Mouse (Mus musculus): Measurements from ENCODE around the gene Zfp819.

Gene Zfp819

DNA sequence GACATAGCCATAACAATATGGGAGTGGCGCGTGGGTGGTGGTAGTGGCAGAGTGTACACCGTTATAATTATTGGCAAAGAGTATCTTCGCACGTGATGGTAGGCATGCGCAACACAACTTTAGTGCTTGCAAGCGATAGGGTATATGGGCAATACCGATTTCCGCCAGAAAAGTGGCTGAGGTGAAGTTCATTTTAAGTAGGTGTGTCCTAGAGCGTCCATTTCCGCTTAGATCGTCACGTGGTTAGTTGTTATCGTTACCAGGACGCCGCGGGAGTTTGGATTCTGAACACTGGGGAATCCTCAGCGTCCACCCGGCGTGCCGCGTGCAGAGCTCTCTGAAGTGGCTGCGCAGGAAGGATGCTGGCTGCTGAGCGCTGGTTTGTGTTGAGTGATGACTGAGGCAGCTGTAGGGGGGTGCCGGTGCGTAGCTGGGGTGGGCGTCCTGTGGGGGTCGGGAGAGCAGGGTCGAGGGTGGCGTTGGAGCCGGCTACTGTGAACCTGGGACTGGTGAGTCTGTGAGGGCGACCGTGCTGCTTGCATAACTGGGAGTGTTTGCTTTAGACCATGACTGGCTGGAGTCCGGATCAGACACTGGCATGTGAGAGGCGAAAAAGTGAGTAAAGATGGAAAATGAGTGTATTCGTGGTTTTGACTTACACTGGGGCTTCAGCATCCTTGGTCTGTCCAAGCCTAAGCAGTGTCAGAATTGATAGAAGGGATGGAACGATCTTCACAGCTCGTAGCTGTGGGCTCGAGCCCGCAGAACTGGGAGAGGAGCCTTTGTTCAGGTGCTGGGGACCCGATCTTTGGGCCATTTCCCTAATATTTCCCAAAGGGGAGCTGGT is at the start of gene Zfp819:
Gene Zfp819, plus strand, starts transcription at position 274 of the 847 bp plus-strand sequence.
- peak; percentile 36 for DNase-seq

DNA sequence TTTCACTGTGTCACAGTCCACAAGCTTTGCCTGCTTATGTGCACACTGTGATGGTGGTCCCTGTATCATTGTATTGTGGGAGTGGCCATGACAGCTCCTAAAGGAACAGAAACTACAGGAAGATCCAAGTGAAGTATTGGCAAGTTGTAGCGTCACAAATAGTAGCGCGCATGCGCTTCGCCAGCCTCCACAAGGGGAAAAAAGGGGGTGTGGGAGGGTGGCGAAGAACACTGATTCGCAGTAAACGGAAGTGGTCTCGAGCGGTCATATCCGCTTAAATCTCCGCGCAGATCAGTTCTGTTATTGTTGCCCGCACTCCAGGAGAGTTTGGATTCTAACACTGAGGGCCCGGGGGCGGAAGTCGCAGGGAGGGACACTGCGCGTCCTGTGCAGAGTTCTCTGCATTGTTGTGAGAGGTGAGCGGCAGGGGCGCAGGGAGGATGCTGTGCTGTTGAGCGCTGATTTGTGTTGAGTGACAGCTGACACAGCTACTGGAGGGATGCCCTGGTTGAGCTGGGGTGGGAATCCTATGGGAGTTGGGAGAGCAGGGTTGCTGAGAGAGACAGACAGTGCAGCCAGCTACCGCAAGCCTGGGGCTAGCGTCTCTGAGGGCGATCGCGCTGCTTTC is 44.8 kb upstream of the Zfp819 start, which contains the start of gene Zfp658:
Gene Zfp658, plus strand, starts transcription at position 251 of the 628 bp plus-strand sequence.
- DNase-seq: peak; percentile 83

DNA sequence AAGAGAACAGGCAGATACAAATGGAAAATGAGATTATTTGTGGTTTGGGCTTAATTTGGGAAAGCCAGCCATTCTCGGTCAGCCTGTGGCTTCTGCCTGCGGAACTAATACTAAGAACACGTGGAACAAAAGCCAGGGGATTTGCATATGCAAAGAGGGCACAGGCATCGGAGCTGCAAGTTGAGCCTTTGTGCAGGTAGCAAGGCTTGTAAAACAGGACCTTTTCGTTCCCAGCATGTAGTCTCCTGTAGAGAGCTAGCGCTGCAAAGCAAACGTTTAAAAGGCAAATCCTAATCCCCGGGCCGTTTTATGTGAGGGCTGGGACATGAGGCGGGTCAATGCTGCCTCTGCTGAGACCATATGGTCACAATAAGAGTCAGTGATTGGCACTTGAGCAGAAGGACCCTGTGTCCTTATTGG is 44.3 kb upstream of the Zfp819 start:
- no peak for DNase-seq

DNA sequence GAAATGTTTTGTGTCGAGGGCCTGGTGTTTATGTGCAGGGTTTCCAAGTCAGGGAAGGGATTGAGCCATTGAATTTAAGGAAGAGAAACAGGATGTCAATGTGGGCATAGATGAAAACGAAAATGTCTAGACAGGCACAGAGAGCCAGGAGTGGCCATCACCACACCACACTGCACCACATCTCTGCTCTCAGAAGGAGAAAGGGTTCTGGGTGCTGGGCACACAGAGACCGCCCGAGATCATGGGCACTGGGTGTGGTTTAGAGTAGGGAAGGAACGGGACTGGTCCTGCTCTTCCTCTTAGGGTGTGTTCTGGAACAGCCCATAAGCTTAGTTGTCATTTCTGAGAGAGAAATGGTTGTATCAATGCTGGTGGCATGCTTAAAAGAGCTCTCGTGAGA is 43.7 kb upstream of the Zfp819 start:
- no peak for DNase-seq

DNA sequence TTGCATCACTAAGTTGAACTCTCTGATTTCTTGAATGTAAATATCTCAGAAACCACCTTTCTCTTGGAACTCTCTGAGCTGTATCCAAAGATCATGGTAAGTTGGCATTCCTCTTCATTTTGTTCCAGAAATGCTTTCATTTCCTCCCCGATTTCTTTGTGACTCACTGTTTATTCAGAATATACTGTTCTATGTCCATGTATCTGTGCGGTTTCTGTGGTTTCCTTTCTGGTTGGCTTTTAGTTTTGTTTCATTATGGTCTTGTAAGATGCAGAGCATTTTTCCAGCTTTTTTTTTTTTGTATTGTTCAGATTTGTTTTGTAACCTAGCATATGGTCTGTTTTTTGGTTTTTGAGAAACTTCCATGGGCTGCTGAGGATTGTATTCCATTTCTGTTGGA is 35.8 kb upstream of the Zfp819 start:
- no peak for DNase-seq

DNA sequence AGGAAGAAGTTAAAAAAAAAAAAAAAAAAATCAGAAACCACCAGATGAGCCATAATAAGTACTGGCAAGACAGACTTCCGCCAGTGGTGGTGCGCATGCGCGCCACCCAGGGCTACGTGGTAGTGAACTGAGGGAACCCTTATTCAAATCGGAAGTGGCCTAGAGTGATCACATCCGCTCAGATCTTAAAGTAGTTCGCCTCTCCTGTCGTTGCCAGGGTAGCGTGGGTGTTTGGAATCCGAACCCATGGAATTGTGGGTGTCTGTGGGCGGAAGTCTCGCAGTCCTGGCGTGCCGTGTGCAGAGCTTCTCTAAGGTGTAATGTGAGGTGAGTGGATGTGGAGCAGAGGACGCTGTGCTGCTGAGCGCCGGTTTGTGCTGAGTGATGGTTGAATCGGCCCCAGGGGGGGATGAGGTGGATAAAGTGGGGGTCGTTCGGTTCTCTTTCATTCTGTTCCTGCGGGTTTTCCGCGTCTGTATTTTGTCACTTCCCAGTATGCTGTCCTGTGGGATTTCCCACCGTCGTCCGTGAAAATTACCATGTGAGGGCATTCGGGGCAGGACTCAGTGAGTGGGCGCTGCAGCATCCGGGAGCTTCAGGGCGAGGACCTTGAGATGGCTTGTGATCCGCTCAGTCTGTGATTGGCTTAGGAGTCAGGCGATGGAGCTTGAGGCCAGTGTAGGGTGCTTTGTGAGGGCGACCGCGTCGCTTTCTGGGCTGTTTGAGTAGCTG is 27.4 kb upstream of the Zfp819 start, which contains the start of gene Zfp719:
Gene Zfp719, plus strand, starts transcription at position 171 of the 732 bp plus-strand sequence.
- DNase-seq: peak; percentile 87

DNA sequence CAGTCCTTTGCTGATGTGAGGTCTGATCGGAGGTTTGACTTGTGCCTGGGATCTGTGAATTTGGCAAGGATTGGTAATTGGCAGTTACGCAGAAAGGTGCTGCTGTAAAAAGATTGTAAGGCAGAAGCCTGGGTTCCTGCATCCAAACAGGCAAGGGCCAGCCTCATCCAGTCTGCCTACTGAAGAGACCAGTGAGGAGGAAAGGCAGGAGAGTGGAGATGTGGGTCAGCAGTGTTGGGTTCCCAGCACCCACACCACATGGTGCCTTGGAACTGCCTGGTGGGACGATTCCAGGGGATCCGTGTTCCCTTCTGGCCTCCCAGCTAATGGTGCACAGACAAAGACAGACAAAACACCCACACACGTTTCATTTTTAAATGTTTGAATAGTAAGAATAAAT is 26.4 kb upstream of the Zfp819 start:
- DNase-seq: no peak

DNA sequence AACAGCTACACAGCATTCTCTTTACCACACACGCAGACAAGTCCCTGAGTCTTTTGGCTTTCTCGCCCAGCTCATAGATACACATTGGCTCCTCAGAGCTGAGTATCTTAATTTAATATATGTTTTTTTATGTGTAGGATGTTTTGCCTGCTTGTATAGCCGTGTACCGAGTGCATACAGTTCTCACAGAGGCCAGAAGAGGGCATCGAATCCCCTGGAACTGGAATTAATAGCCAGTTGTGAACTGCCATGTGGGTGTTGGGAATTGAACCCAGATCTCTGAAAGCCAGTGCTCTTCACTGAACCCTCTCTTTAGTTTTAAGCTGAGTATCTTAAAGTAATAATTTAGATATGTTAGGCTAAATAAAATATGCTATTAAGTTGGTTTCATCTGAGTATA is 22.2 kb upstream of the Zfp819 start:
- DNase-seq: no peak

DNA sequence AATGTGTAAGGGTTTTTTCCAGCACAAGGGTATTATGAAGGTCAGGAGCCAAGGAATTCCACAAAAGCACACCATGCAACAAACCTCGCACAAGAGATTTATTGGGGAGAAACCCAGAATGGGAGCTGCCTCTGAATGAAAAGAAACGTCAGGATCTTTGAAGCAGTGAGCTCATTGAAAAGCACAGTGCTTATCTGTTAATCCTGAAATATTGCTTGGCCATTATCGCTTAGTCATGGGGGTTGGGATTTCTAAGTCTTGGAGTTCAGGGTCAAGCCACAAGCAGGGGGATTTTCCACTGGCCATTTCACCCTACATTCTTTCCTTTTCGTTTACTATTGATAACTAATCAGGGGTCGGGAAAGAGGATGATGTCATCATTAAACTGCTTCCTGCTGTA is 5.1 kb upstream of the Zfp819 start:
- DNase-seq: no peak

DNA sequence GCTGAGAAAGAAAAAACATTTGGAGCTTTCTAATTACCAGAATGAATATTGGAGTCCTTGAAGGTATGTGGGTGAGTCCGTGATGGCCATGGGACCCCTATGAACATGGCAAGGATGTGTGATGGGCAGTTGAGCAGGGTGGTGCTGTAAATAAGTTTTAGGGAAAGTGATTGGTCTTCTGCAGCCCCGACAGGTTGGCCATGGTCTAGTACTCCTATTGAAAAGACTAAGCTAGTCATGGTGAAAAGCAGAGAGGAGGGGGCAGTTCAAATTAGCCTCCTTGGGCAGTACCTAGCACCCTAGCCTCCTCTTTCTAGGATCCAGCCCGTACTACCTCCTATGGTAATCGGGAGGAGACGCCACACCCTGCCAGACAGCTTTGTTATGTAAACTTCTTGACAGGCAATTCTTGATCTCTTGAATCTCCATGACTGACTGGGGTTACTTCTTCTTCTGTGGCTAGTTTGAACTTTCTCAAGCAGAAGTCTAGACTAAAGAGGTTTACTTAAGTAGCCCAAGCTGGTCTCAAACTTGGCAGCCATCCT is 846 bp downstream of the Zfp819 start:
- DNase-seq: no peak

DNA sequence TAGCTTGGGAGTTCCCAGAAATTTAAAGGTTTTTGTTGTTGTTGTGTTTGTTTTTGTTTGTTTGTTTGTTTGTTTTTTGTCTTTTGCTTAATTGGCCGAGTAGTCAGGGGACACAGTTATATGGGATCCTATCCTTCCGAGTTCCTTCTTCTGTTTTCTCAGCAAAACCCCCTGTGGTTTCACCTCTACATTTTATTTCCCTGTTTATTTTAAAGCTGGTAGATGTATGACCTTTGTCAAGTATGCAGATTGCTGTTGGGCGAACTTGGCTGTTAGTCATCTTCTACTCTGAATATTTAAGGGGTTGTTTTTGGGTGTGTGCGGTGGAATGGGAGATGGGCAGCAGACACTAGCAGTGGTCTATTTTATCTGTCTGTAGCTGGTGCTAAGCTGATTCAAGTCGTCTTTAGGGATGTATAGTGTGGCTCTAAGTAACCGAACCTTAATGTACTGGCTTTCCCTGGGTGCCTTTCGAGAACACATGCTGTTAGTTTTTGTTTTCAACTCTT is 1.4 kb downstream of the Zfp819 start:
- no peak for DNase-seq

DNA sequence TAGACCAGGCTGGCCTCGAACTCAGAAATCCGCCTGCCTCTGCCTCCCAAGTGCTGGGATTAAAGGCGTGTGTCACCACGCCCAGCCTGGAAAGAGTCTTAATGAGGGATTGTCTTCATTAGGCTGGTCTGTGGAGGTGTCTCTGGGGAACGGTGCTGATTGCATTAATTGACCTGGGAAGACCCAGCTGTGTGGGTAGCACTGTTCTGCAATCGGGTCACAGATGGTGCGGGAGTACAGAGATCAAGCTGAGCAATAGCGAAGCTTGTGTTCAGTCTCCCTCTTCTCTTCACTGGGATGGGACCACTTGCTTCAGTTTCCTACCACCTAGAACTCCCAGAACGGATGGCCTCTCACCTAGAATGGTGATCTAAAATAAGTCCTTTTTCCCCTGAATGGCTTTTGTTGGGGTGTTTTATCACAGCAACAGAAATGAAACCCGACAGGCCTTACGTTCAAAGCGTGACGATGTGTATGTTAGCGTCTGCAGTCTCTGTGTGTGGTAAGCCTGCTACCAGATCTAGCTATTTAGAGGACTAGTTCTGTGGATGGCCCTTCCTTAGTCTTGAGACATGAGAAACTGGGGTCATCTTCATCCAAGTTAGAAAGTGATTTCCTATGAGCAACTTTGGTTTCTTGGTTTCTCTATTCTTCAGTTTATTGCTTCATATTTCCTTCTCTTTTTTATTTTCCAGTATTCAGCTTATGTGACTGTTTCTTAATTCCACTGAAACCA is 7.0 kb downstream of the Zfp819 start:
- no peak for DNase-seq

DNA sequence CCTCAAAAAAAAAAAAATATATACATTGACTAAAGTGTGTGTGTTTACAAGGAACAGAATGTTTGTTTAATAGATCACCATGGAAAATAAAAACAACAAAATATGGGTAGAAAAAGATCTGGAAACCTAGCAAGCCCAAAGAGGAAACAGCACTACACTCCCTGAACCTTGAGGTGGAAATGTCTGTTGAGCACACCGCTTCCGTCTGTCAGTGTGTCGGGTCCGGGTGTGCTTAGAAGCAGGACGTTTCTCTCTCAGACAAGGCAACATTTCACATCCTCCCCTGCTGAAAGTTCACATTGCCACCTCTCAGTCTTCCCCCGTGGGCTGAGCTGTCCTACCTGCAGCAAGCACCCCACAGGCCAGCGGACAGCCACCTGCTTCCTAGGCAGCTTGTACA is 16.0 kb downstream of the Zfp819 start:
- DNase-seq: no peak

DNA sequence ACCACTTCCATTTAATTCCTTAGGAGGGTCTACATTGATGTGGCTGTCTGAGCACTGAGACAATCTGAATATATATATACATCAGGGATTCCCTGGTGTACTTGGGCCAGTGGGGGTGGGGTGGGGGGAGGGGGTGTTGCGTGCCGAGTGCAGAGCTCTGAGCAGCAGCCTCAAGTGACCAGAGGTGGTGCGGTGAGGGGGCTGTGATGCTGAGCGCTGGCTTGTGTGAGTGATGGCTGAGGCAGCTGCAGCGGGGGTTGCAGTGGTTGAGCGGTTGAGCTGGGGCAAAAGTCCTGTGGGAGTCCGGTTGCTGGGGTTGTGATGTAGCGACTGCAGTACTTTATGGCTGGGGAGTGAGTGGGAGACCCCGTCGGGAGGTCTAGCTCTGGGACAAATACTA is 16.9 kb downstream of the Zfp819 start:
- DNase-seq: no peak

DNA sequence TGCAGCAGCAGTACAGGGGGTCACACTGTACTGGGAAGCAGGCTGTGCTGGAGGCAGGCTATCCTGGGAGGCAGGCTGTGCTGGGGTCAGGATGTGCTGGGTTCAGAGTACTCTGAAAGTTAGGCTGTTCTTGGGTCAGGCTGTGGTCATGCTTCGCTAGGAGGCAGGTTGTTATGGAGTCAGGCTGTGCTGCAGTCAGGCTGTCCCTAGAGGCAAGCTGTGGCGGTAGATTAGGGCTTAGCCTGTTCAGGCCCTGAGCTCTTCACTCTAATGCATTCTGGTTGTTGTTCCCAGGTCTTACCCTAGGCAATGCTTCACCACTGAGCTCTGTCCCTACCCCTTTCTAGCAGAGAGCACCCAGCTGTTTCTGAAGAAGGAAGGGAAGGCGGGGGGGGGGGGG is 18.1 kb downstream of the Zfp819 start:
- DNase-seq: no peak

DNA sequence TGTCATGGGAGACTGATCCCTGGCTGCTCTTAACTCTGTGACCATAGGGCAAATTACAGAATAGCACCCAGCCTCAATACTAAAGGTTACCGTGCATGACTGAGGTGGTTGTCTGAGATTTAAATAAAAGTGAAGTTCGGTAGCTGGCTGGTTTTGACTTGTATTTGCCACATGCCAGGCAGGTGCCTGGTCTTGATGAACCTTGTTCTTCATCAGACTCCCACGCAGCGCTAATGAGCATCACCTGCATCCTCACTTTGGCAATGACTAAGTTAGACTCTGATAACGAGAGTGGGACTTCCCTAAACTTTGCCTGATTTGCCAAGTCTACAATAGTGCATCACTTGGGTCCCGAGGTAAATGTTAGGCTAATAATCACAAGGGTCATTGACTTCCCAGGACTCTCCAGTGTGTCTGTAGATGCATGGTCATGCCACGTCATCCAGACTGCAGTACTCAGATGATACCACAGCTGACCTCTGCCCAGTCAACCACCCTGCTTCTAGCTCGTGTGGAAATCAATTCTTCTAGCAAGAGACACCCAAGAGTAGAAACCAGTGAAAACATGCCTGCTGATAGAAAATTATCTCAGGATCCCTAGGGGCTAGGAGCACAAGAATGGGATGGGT is 18.9 kb downstream of the Zfp819 start:
- DNase-seq: no peak

DNA sequence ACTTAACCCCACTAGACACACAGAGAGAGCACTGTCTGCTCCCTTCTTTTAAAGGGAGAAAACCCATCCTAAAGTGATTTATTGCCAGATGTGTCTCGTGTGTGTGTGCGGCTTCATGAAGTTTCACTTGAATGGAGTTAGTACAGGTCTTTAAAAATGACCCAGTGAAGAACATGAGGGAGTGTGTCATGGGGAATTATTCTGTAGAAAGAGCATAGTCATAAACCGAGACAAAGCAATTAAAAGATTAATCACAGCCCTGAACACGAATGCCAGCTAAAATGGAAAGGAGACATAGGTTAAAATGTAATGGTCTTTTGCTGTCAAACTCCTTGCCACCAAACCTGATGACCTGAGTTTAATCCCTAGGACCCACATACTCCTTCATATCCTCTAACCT is 27.0 kb downstream of the Zfp819 start:
- no peak for DNase-seq

DNA sequence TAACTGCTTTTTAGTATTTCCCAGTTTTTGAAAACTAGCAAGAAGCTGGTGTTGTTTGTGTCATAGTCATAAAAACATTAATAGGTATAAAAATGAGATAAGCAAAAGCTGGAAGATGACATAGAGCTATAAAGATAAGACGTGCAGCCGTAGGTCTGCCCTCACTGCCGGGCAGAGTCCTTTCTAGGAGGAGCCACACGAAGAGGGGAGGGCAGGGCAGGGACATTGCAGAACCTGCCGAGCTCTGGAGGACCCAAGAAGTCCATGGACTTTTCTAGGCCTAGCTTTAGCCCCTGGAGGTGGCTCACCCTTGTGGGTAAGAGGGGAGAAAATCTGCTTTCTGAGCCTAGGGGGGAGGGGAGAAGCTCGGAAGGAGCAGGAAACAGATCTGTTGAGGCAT is 27.5 kb downstream of the Zfp819 start, which contains the start of gene Ceacam18:
Gene Ceacam18, plus strand, starts transcription at position 208 of the 400 bp plus-strand sequence.
- no peak for DNase-seq

DNA sequence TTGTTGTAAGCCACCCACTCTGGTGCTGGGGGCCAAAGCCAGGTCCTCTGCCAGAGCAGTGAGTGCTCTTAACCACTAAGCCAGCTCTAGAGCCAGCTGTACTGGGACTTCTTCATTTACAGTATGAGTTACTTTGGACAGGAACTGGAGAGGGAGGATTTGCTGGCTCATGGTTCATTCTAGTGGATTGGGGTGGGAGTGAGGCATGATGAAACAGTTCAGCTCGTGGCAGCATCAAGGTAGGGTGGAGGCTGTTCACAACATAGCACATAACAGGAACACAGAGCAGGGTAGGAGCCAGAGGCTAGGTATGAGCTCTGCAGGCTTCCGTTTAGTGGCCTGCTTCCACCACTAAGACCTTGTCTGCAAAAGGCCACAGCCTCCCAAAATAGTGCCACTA is 29.2 kb downstream of the Zfp819 start:
- no peak for DNase-seq

DNA sequence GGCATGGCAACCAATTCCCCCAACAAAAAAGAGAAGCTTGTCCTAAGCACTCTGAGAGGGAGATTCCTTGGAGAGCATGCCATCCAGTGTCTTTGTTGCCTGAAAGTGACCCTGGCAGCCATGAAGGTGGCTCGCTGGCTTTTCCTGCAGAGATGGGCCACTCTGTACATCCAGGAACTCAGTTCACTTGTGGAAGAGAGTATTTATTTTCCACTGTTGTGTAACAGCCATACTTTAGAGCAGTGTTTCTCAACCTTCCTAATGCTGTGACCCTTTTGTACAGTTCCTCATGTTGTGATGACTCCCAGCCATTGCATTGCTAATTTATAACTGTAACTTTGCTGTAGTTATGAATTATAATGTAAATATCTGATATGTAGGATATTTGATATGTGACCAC is 30.1 kb downstream of the Zfp819 start:
- DNase-seq: no peak

DNA sequence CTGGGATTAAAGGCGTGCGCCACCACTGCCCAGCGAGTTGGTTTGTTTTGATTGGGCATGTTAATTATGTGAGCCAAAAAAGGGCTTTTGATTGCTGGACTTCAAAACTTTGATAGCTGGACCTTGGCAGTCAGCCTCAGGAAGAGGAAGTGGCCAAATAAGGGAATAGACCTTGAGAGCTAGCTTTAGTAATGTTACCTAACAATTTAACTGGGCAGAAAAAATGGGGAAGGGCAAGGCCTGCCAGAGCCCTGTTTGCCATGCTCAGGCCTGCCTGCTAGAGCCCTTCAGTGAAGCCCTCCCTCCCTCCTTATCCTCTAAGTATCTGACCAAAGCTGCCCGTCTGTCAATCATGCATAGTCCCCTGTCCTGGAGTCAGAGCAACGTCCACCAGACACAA is 35.6 kb downstream of the Zfp819 start:
- no peak for DNase-seq
